Mouse (Mus musculus) naive thymus-derived CD4-positive, alpha-beta T cell, adult 2 months (primary cell): ENCODE measurements around the gene Gjc1.

ENCODE experiments used
- DNase-seq: peaks from one replicate; pipeline ENCODE4 v3.0.0-alpha.2; 2011; ENCODE audit warnings: low read depth

The Gjc1 gene

GRCm38 (mm10) chr11:102819021-102819782 lies at the start of gene Gjc1:
TSS of gene Gjc1 (minus strand) at chr11:102819700.
- DNase-seq, result peak; percentile 23

DNA sequence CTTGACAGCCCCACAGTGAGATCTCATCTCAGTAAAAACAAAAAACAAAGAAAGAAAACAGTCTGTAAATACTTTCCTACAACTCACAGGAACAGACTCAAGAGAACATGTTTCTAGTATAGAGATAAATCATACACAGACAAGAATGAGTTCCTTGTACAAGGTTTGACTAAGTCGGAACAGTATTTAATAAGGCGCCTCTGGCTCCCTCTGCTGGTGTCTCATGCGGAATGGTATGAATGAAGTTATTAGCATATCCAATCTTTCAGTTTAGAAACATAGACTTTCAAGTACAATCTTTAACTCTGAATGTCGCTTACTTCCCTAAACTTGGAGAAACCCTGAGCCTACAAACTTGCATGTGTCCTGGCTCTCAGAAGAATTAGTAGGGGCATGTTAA lies 44.8 kb upstream of the Gjc1 start:
- DNase-seq, result peak; percentile 61

GRCm38 (mm10) chr11:102859933-102860332 lies 40.4 kb upstream of the Gjc1 start:
- no peak for DNase-seq

DNA sequence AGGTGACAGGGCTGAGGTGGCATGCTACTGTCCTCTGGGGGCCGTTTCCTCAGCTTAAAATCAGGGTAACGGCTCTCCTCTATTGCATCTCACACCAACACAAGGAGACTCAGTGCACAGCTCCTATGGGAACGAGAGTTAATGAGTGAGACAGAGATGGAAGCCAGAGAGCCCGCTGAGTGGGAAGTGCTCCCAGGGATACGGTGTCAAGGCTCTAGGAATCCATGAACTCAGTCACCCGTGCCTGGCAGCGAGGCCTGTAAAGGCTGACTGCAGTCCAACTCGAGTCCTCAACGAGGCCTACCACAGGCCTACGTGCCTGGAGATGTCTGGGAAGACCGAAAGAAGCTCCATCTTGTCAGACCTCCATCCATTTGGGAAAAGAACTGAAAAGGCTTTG lies 39.5 kb upstream of the Gjc1 start:
- DNase-seq, result no peak

DNA sequence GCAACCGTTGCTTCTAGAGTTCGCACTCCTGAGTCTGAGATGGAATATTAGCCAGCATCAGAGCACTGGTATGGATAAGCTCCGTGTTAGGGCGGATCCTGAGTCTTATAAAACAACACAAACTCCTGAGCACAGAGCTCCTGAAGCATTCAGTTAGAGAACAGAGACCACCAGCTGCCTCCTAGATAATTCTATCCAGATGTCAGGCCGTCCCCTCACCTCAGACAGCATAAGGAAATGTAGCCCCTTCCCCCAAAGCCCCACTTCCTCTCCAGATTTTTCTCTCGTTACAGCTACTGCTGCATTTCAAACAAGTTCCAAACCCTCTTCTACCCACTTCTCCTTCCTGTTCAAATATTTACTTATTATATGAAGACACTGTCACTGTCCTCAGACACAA lies 36.4 kb upstream of the Gjc1 start:
- no peak for DNase-seq

DNA sequence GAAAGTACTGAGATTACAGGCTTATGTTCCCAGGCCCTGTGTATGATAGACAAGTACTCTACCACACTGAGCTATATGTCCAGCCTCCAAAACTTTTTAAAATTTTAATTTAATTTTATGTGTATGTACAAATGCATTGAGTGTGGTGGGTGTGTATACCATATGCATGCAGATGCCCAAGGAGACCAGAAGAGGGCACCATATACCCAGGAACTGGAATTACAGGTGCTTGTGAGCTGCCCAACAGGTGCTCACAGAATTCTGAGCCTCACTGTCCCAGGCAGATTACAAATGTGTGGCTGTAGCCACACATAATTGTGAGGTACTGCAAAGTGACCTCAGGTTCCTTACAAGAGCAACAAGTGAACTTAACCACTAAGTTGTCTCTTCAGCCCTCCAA lies 34.3 kb upstream of the Gjc1 start:
- peak; percentile 9 for DNase-seq

DNA sequence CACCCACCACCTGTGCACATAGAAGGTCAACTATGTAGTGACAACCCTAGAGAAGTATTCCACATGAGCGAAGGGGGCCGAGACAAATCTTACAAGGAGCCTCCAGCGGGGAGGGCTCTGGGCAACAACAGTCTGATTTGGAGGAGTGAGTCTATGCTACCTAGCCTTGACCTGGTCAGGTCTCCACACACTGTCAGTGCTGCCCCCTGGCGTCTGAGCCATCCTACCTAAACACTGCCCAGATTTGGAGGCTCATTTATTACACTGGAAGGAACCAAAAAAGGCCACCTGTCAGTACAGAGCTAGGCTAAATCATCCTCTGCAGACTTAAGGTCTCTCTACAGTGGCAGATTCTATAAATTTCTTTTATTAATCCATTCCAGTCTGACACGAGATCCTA lies 32.4 kb upstream of the Gjc1 start:
- DNase-seq, result peak; percentile 28

DNA sequence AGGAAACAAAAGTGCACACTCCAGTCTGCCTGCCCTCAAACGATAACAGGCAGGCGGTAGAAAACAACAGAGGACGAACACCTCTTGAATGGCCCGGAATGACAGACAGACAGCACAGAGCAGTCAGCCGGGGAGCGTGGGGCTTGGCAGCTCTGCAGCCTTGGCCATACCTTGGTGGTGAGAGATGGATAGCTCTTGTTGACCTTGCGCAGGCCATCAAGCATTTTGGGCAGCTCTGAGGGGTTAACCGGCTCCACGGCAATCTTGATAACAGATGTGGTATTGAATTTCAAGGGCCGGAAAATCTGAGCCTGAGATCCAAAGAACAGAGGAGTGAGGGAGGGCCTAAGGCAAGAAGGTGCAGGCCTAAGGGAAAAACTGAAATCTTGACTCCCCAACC lies 26.4 kb upstream of the Gjc1 start:
- no peak for DNase-seq

- DNase-seq, result no peak
Measured at GRCm38 (mm10) chr11:102838616-102839150, 19.2 kb upstream of the Gjc1 start.

DNA sequence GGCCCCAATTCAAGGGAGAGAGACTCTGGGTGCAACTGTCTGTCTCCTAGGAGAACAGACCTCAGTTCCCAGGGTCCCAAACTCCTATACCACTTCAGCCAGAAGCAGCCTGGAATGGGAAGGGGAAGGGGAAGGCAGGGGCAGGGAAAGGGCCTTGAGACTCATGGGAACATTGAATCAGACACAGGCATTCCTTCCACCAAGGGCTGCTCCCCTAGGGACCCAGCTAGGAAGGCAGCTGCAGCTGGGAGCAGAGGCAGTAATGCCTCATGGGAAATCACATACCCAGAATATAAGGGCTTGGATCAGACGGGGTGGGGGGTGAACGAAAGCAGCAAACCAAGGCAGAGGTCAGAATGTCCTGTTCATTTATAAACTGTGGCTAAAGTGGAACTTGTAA lies 18.6 kb upstream of the Gjc1 start:
- no peak for DNase-seq

- no peak for DNase-seq
Measured at GRCm38 (mm10) chr11:102837385-102837784, 17.9 kb upstream of the Gjc1 start.

- no peak for DNase-seq
Measured at GRCm38 (mm10) chr11:102836146-102836545, 16.6 kb upstream of the Gjc1 start.

GRCm38 (mm10) chr11:102835549-102835948 lies 16.0 kb upstream of the Gjc1 start, which contains the start of gene Higd1b:
TSS of gene Higd1b (plus strand) at chr11:102835849.
- no peak for DNase-seq

- DNase-seq, result no peak
Measured at GRCm38 (mm10) chr11:102834219-102834618, 14.7 kb upstream of the Gjc1 start.

DNA sequence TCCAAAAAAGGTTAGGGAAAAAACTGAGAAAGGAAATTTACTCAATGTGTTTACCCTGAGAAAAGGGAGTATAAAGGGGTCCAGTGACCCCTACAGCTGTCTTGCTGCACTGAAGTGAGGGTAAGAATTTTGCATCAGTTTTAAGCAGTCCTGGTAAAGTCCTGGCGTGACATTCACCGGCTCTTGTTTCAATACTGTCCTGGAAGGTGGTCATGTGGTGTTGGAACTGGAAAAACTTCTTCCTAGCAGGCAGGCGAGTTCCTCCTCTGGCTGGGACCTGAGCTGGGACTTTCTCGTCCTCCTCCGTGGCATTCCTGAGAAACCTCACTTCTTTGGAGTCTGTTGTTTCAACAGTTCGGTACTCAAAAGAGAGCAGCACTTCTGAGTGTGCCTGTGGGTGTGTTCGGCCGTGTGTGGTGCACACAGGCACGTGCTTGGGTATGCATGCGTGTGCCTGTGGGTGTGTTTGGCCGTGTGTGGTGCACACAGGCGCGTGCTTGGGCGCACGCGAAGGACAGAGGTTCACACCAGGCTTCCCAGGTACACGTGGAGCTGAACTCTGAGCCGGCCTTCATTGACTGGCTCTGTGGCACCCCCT lies 13.3 kb upstream of the Gjc1 start:
- DNase-seq, result no peak

- no peak for DNase-seq
Measured at GRCm38 (mm10) chr11:102830276-102830675, 10.8 kb upstream of the Gjc1 start.

GRCm38 (mm10) chr11:102827097-102827496 lies 7.6 kb upstream of the Gjc1 start:
- DNase-seq, result no peak

GRCm38 (mm10) chr11:102826476-102826875 lies 7.0 kb upstream of the Gjc1 start:
- no peak for DNase-seq

DNA sequence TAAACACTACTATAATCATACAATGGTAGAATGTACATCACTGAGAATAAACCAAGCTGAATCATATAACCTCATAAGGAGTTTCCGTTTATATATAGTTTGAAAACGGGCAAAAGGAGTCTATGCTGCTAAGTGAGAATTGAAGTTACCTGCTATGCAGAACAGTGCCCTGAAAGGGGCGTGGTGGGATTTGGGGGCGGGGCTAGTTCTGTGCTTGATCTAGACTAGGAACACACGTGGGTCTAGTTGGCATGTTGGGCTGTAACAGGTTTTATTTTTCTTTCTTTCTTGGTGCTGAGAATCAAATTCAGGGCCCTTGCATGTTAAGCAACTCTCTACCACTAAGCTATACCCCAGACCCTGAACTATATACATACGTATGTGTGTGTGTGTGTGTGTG lies 1.7 kb upstream of the Gjc1 start:
- peak; percentile 18 for DNase-seq

GRCm38 (mm10) chr11:102820432-102820831 lies 932 bp upstream of the Gjc1 start:
- DNase-seq, result no peak

GRCm38 (mm10) chr11:102819783-102820385 lies 384 bp upstream of the Gjc1 start:
- no peak for DNase-seq

GRCm38 (mm10) chr11:102818121-102819020 lies 1.1 kb downstream of the Gjc1 start:
- DNase-seq, result peak; percentile 21
